Mouse (Mus musculus): ENCODE data around the gene Mcrip2.

Mcrip2 gene

GRCm38 (mm10) chr17:25863681-25864080 lies 4.9 kb downstream of the Mcrip2 start:
- DNase-seq, result no peak

DNA sequence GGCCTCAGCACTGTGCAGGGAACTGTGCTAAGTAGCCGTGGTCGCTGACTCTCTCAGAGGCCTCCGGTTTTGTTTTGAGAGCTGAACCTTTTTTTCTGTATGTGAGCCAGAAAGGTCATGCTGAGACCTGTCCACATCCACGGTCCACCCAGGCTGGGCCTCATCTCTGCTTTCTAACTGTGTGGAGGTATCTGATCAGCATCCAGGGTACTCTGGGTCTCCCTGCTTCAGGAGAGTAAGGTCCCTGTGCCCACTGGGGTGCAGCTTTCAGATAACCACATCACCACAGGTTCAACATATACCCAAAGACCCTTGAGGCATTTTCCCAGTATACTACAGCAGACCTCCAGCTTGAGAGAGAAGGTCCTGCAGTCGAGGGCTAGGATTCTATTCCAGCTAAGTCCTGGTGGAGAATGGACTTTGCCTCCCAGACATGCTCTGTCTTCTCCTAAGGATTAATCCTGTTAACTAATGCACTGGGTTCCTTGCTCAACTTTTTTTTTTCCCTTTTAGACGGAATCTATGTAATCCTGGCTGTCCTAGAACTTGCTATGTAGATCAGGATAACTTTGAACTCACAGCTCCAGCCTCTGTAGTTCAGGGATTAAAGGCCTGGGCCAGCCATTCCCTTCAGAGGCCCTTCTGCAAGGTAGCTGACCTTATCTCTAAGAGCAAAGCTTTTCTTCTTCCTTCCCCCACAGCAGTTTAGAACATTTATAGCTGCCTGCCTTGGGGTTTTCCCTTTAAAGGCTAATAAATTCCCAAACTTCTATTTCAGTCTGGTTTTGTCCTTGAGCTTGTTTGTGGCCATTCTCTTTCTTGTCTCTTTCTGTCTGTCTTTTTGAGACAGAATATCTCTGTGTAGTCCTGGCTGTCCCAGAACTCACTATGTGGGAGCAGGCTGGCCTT lies 6.6 kb downstream of the Mcrip2 start:
- no peak for DNase-seq

- DNase-seq, result peak; percentile 93 to 95
These were observed 7.5 kb downstream of the Mcrip2 start, which contains the start of gene Wdr90 for GRCm38 (mm10) chr17:25860832-25861703. TSS of gene Wdr90 (minus strand) at chr17:25861501.

GRCm38 (mm10) chr17:25860229-25860628 lies 8.3 kb downstream of the Mcrip2 start:
- no peak for DNase-seq

- peak; percentile 97 to 98 for DNase-seq
These were observed 24.1 kb downstream of the Mcrip2 start, which contains the start of gene Rhot2 for GRCm38 (mm10) chr17:25844396-25844901. TSS of gene Rhot2 (minus strand) at chr17:25844851.

- no peak for DNase-seq
These were observed 24.7 kb downstream of the Mcrip2 start for GRCm38 (mm10) chr17:25843636-25844395.

DNA sequence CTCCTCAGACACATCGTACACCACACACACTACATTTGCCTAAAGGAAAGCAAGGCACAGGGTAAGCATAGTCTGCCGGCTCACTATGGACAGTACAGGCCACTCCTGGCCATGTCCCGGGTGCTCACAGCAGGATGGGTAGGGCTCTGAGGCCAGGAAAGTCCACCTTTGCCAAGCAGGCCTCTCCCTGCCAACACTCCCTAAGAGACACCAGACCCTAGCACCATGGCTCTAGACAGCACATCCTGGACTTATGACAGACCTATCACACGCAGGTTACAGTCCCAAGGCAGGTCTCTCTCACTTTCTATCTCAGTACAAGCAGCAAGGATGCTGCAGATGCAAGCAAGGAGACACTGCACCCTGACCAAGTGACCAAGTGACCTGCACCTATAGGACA lies 25.4 kb downstream of the Mcrip2 start:
- no peak for DNase-seq

DNA sequence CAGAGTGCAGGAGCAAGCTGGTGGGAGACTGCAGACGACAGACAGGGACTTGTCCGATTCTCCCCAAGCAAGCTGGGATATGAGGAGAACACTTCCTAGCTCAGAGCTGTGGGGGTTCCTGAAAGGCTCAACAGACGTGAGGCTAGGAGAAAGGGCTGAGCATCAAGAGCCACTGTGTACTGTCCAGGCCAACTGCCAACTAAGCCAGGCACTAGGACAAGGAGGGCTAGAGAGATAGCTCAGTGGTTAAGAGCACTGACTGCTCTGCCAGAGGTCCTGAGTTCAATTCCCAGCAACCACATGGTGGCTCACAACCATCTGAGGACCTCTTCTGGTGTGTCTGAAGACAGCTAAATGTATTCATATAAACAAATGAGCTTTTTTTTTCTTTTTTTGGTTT lies 26.1 kb downstream of the Mcrip2 start:
- DNase-seq, result no peak

DNA sequence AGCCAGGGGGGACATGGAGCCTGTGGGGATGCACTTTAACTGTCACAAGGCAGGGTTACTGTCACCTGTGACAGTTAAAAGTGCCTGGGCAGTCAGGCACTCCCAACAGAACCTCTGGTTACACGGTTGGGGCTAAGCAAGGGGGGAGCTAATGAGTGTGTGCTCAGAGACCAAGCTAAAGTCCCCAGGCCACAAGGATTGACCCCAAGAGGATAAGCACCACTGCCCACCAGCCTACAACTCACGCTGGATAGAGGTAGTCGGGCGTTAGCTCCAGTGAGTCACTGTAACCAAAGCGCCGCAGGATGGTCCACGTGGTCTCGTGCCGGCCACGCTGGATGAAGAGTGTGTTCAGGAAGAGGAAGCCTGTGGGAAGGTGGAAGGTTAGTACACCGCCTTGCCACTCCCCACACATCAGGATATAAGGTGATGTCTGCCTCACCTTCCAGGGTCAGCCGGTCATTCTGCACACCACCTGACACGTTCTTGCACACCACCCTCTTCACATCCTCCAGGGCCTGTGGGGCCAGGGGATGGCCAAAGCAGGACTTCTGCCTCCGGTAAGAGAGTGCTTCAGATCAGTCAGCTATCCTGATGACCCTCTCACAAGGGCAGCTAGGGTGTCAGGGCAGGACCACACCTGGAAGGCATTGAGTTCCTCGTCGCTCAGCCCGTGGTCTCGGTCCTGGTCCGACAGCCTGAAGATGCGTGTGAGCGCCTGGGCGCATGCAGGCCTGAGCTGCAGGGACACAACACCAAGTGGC lies 27.3 kb downstream of the Mcrip2 start, which contains the start of gene Gm20683:
Gm20683 (minus strand) TSS at position 647 of the 764 bp plus-strand sequence.
- no peak for DNase-seq

DNA sequence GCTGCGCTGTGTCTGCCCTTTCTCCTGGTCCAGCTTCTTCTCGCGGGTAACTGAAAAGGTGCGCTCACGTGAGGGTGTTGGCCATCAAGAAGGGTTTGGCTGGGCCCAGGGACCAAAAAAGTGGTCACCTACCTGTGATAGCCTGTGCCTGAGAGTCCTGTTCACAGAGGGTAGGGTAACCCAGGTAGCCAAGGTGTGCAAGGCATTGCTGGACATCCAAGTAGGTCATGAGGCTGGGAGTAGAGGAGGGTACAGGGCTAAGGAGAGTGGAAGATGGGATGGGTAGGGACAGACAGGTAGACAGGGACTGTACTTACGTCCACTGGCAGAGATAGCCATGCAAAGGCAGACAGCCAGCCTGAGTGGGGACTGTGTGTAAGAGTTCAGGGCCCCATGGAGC lies 28.0 kb downstream of the Mcrip2 start:
- no peak for DNase-seq

DNA sequence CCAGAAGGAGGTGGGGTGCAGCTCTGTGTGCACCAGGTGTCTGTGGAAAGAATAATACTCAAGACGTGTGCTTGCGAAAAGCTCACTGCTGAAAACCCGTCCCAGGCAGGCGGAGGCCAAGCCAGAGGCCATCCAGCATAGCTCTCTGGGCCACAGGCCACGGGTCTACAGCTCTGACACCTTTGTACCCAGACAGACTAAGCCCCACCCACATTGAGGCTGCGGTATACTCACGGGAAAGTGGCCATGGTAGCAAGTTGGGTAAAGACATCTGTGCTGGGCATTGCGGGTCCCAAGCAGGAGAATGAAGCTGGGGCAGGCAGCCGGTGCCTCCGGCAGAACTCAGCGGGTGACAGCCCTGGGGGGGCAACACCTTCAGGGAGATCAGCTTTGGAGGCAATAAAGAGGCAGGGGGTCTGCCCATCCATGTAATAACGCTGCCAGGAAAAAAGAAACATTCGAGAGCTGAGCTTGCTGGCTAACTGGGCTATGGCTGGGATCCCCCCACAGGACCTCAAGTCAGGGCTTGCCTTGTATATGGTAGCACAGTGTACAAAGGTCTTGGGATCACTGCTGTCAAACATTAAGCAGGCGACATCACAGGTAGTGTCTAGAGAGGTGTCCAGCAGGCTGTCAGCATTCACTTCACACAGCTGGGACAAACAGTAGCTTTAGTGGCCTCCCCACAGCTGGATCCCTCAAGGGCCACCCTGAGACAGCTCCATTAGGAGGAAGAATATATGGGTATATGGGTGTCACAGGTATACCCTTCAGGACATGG lies 28.9 kb downstream of the Mcrip2 start:
- DNase-seq, result no peak

GRCm38 (mm10) chr17:25838904-25839303 lies 29.7 kb downstream of the Mcrip2 start:
- DNase-seq, result no peak

DNA sequence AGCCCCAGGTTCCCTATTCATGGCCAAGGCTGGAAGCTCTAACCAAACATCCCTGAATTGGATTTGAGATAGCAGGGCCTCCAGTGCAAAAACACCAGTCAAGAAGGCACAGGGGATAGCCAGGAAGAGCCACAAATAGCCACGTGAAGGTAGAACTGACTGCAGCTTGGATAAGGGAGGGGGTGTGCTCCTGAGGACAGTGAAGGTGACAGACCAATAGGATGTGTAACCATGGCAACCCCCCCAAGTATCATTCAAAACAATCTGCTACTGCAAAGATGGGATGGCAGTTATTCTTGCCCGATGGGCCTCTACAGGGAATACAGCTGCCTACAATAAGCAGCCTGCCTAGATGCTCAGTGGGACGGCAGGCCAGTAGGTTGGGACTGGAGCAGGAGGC lies 31.0 kb downstream of the Mcrip2 start:
- DNase-seq, result no peak

DNA sequence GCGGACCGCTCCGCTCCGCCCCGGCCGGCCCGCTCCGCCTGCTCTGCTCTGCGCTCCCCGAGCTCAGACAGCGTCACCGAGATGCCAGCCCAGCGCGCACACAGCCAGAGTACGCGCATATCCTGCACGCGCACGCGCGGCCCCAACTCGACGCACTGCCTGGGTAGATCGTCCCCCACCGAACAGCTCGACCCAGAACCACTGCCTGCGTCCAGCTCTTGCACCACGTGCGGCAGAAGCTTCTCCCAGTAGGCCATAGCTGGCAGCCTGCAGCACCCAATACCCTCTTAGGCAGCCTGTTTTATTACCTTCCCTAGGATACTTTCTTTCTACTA lies 31.5 kb downstream of the Mcrip2 start, which contains the start of gene Rhbdl1:
Rhbdl1 (minus strand) TSS at position 220 of the 335 bp plus-strand sequence.
- peak; percentile 57 to 64 for DNase-seq

- no peak for DNase-seq
These were observed 32.0 kb downstream of the Mcrip2 start for GRCm38 (mm10) chr17:25836397-25837075.

- no peak for DNase-seq
These were observed 32.7 kb downstream of the Mcrip2 start for GRCm38 (mm10) chr17:25835816-25836215.

GRCm38 (mm10) chr17:25835301-25835700 lies 33.3 kb downstream of the Mcrip2 start:
- no peak for DNase-seq

- DNase-seq, result no peak
These were observed 33.9 kb downstream of the Mcrip2 start for GRCm38 (mm10) chr17:25834595-25835222.

DNA sequence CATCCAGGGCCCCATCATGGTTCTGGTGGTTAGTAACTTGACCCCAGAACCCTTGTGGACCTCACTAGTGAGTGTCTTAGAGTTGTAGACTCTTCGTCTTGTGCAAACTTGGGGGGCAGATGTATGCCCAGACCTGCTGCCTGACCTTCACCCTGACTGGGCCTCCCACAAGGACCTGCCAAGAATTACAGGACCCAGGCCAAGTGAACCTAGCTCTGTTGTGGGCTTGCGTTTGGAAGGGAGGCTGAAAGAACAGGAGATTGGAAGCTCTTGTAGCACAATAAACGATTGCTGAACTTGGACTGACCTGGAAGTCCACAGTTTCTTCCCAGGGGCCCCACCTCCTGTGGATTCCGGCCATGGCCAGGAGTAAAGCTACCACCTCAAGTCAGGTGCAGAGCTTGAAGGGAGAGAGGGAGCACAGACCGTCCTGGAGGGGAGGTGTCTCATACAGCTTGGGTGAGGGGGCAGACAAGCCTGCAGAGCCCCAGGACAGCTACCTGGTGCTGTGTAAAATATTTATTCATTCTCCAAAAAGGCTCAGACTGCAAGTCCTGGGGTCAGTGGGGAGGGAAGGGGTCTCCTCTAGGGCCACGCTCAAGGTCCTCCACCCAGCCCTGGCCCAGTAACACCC lies 34.5 kb downstream of the Mcrip2 start:
- DNase-seq, result peak in 1 of 2 experiments; percentile 53
